Mouse (Mus musculus): ENCODE data around the gene Usp7. TPM values are rescaled to one million over a fixed set of nuclear protein-coding genes. Genes with fewer than 3 reads are reported as not detected.

The Usp7 gene
- polyA plus RNA-seq (2012), result 22.9 and 32.1 TPM in 2 replicates

- TF ChIP-seq GATA1 (IDR thresholded peaks at IDR 0.05; ENCODE audit: low read length), result no peak
Measured at GRCm38 (mm10) chr16:8791949-8792557, at the start of gene Usp7. TSS of gene Usp7 (minus strand) at chr16:8792308.

- TF ChIP-seq GATA1 (IDR thresholded peaks at IDR 0.05; ENCODE audit: low read length), result no peak
Measured at GRCm38 (mm10) chr16:8840557-8840956, 48.4 kb upstream of the Usp7 start.

- TF ChIP-seq GATA1 (IDR thresholded peaks at IDR 0.05; ENCODE audit: low read length), result no peak
Measured at GRCm38 (mm10) chr16:8838921-8839320, 46.8 kb upstream of the Usp7 start.

GRCm38 (mm10) chr16:8837595-8837994 is 45.5 kb upstream of the Usp7 start:
- no peak for TF ChIP-seq GATA1 (IDR thresholded peaks at IDR 0.05; ENCODE audit: low read length)

- TF ChIP-seq GATA1 (IDR thresholded peaks at IDR 0.05; ENCODE audit: low read length), result no peak
Measured at GRCm38 (mm10) chr16:8836876-8837275, 44.8 kb upstream of the Usp7 start.

GRCm38 (mm10) chr16:8831241-8831640 is 39.1 kb upstream of the Usp7 start:
- TF ChIP-seq GATA1 (IDR thresholded peaks at IDR 0.05; ENCODE audit: low read length), result no peak

- no peak for TF ChIP-seq GATA1 (IDR thresholded peaks at IDR 0.05; ENCODE audit: low read length)
Measured at GRCm38 (mm10) chr16:8830431-8831211, 38.5 kb upstream of the Usp7 start.

GRCm38 (mm10) chr16:8829564-8830359 is 37.7 kb upstream of the Usp7 start, which contains the start of gene 1810013L24Rik:
TSS of gene 1810013L24Rik (plus strand) at chr16:8830100.
- TF ChIP-seq GATA1 (IDR thresholded peaks at IDR 0.05; ENCODE audit: low read length), result no peak

GRCm38 (mm10) chr16:8828636-8829563 is 36.8 kb upstream of the Usp7 start:
- no peak for TF ChIP-seq GATA1 (IDR thresholded peaks at IDR 0.05; ENCODE audit: low read length)

GRCm38 (mm10) chr16:8827366-8827765 is 35.3 kb upstream of the Usp7 start:
- TF ChIP-seq GATA1 (IDR thresholded peaks at IDR 0.05; ENCODE audit: low read length), result no peak

GRCm38 (mm10) chr16:8823661-8824060 is 31.6 kb upstream of the Usp7 start:
- no peak for TF ChIP-seq GATA1 (IDR thresholded peaks at IDR 0.05; ENCODE audit: low read length)

- no peak for TF ChIP-seq GATA1 (IDR thresholded peaks at IDR 0.05; ENCODE audit: low read length)
Measured at GRCm38 (mm10) chr16:8822586-8822985, 30.5 kb upstream of the Usp7 start.

- no peak for TF ChIP-seq GATA1 (IDR thresholded peaks at IDR 0.05; ENCODE audit: low read length)
Measured at GRCm38 (mm10) chr16:8821429-8821828, 29.3 kb upstream of the Usp7 start.

GRCm38 (mm10) chr16:8817872-8818271 is 25.8 kb upstream of the Usp7 start:
- TF ChIP-seq GATA1 (IDR thresholded peaks at IDR 0.05; ENCODE audit: low read length), result no peak
